Mouse (Mus musculus) CH12.LX (cell line): ENCODE measurements at regions not wholly inside any gene's neighbourhood (a gene's known extent, or its start where the extent isn't known, plus 50 kb on each side); places are given as distances from the start of the nearest gene placed in this dataset.

ENCODE experiments used
- DNase-seq: peaks from one replicate; pipeline ENCODE4 v3.0.0-alpha.2; 2013; ENCODE audit errors: extremely low read depth
- H3K27ac ChIP-seq: 2 replicates; pipeline ENCODE4 v1.5.1; 2012; ENCODE audit warnings: low read depth, mild to moderate bottlenecking, control low read depth, moderate library complexity; ENCODE audit not compliant: insufficient read depth
- H3K27me3 ChIP-seq: replicated peaks from 2 replicates; pipeline ENCODE3; 2012; ENCODE audit warnings: inconsistent platforms
- H3K36me3 ChIP-seq, 2 experiments: replicated peaks in 1 of 2; 2 replicates each; pipeline versions ENCODE3 to v1.6.1; 2012; ENCODE audit warnings: inconsistent platforms in 1 of 2, low read length in 1 of 2, mild to moderate bottlenecking in 1 of 2, mixed read lengths in 1 of 2, moderate library complexity in 1 of 2; ENCODE audit not compliant: control insufficient read depth in 1 of 2, insufficient read depth in 1 of 2
- H3K4me1 ChIP-seq, 2 experiments: 2 replicates each; pipeline ENCODE4 v1.6.1; 2012; ENCODE audit warnings: inconsistent platforms in 1 of 2, moderate library complexity in 1 of 2; ENCODE audit not compliant: insufficient read depth in 2 of 2, control insufficient read depth in 1 of 2
- H3K4me2 ChIP-seq: 2 replicates; pipeline ENCODE4 v1.6.1; 2012; ENCODE audit warnings: low read depth, mild to moderate bottlenecking, control low read depth; ENCODE audit not compliant: poor library complexity, insufficient read depth, severe bottlenecking
- H3K4me3 ChIP-seq, 3 experiments: fragments of 150-350 bp in 1 of 3; sonication (generic) in 1 of 3; replicated peaks in 1 of 3; 2 replicates each; pipeline versions ENCODE3 to v1.5.1; 2011 to 2012; ENCODE audit warnings: low read depth in 2 of 3, low read length in 2 of 3, mild to moderate bottlenecking in 2 of 3, moderate library complexity in 2 of 3, control low read depth in 1 of 3, improper control_type of control experiment in 1 of 3, inconsistent platforms in 1 of 3, mixed read lengths in 1 of 3; ENCODE audit not compliant: poor library complexity in 1 of 3
- H3K79me2 ChIP-seq: replicated peaks from 2 replicates; pipeline ENCODE4 v1.6.1; 2012; ENCODE audit warnings: mild to moderate bottlenecking, moderate library complexity; ENCODE audit not compliant: control insufficient read depth, poor library complexity, insufficient read depth, severe bottlenecking; ENCODE audit errors: extremely low read depth
- H3K9ac ChIP-seq: 2 replicates; pipeline ENCODE4 v1.6.1; 2012; ENCODE audit warnings: low read depth, mild to moderate bottlenecking, control low read depth, moderate library complexity; ENCODE audit not compliant: insufficient read depth
- H3K9me3 ChIP-seq: replicated peaks from 2 replicates; pipeline ENCODE3; 2012; ENCODE audit warnings: low read length, inconsistent platforms, mixed read lengths
- BHLHE40 ChIP-seq: IDR thresholded peaks from 2 replicates; pipeline ENCODE4 v1.6.1; 2011; ENCODE audit warnings: mild to moderate bottlenecking, low read depth, low read length, improper control_type of control experiment
- CHD1 ChIP-seq: IDR thresholded peaks from 2 replicates; pipeline ENCODE4 v1.6.1; 2012; ENCODE audit warnings: low read depth, low read length, improper control_type of control experiment, inconsistent platforms
- CTCF ChIP-seq, 2 experiments: IDR thresholded peaks in 1 of 2; conservative IDR thresholded peaks in 1 of 2; 2 replicates each; pipeline ENCODE4 v1.5.1; 2011 to 2012; ENCODE audit warnings: low read depth in 2 of 2, low read length in 2 of 2, improper control_type of control experiment in 1 of 2, inconsistent platforms in 1 of 2, mild to moderate bottlenecking in 1 of 2, moderate library complexity in 1 of 2
- ELF1 ChIP-seq: IDR thresholded peaks from 2 replicates; pipeline ENCODE4 v1.6.1; 2014; ENCODE audit warnings: low read depth, mild to moderate bottlenecking, inconsistent platforms, low read length, improper control_type of control experiment
- EP300 ChIP-seq: IDR thresholded peaks from 2 replicates; pipeline ENCODE4 v1.6.1; 2011; ENCODE audit warnings: low read length, improper control_type of control experiment
- ETS1 ChIP-seq: conservative IDR thresholded peaks from 2 replicates; pipeline ENCODE4 v1.6.1; 2012; ENCODE audit warnings: low read depth, mild to moderate bottlenecking, inconsistent platforms, low read length, improper control_type of control experiment, moderate library complexity
- HCFC1 ChIP-seq: IDR thresholded peaks from 2 replicates; pipeline ENCODE4 v1.6.1; 2012; ENCODE audit warnings: low read depth, mild to moderate bottlenecking, inconsistent platforms, low read length, improper control_type of control experiment
- IRF4 ChIP-seq: IDR thresholded peaks from 2 replicates; pipeline ENCODE4 v1.6.1; 2014; ENCODE audit warnings: low read depth, mild to moderate bottlenecking, inconsistent platforms, low read length, improper control_type of control experiment
- JUND ChIP-seq: conservative IDR thresholded peaks from 2 replicates; pipeline ENCODE4 v1.6.1; 2011; ENCODE audit warnings: low read depth, low read length, improper control_type of control experiment
- KAT2A ChIP-seq: IDR thresholded peaks from 2 replicates; pipeline ENCODE4 v1.6.1; 2012; ENCODE audit warnings: low read length, improper control_type of control experiment, inconsistent platforms; ENCODE audit not compliant: insufficient replicate concordance
- MAFK ChIP-seq: IDR thresholded peaks from 2 replicates; pipeline ENCODE4 v1.6.1; 2011; ENCODE audit warnings: low read length, improper control_type of control experiment; ENCODE audit not compliant: insufficient replicate concordance
- MAX ChIP-seq: IDR thresholded peaks from 2 replicates; pipeline ENCODE4 v1.6.1; 2011; ENCODE audit warnings: low read length, improper control_type of control experiment
- MEF2A ChIP-seq: IDR thresholded peaks from 2 replicates; pipeline ENCODE4 v1.6.1; 2014; ENCODE audit warnings: low read depth, mild to moderate bottlenecking, inconsistent platforms, low read length, improper control_type of control experiment, borderline replicate concordance
- MXI1 ChIP-seq: IDR thresholded peaks from 2 replicates; pipeline ENCODE4 v1.6.1; 2011; ENCODE audit warnings: mild to moderate bottlenecking, low read depth, low read length, improper control_type of control experiment
- MYC ChIP-seq: IDR thresholded peaks from 2 replicates; pipeline ENCODE4 v1.6.1; 2011; ENCODE audit warnings: low read depth, mild to moderate bottlenecking, improper control_type of control experiment, low read length
- NELFE ChIP-seq: IDR thresholded peaks from 2 replicates; pipeline ENCODE4 v1.6.1; 2011; ENCODE audit warnings: low read depth, low read length, improper control_type of control experiment
- NRF1 ChIP-seq: IDR thresholded peaks from 2 replicates; pipeline ENCODE4 v1.6.1; 2014; ENCODE audit warnings: low read depth, mild to moderate bottlenecking, inconsistent platforms, low read length, improper control_type of control experiment, moderate library complexity
- POLR2A ChIP-seq: IDR thresholded peaks from 2 replicates; pipeline ENCODE4 v1.6.1; 2011; ENCODE audit warnings: low read depth, mild to moderate bottlenecking, improper control_type of control experiment, low read length
- RCOR1 ChIP-seq: conservative IDR thresholded peaks from 2 replicates; pipeline ENCODE4 v1.6.1; 2012; ENCODE audit warnings: low read depth, mild to moderate bottlenecking, inconsistent platforms, low read length, improper control_type of control experiment
- SIN3A ChIP-seq: IDR thresholded peaks from 2 replicates; pipeline ENCODE4 v1.6.1; 2012; ENCODE audit warnings: low read length, improper control_type of control experiment, inconsistent platforms
- TBP ChIP-seq: conservative IDR thresholded peaks from 2 replicates; pipeline ENCODE4 v1.6.1; 2011; ENCODE audit warnings: low read depth, low read length, improper control_type of control experiment
- TCF12 ChIP-seq: IDR thresholded peaks from 2 replicates; pipeline ENCODE4 v1.6.1; 2014; ENCODE audit warnings: low read depth, mild to moderate bottlenecking, inconsistent platforms, low read length, improper control_type of control experiment
- UBTF ChIP-seq: IDR thresholded peaks from 2 replicates; pipeline ENCODE4 v1.6.1; 2012; ENCODE audit warnings: low read depth, mild to moderate bottlenecking, inconsistent platforms, low read length, improper control_type of control experiment, moderate library complexity
- USF1 ChIP-seq: IDR thresholded peaks from 2 replicates; pipeline ENCODE4 v1.6.1; 2014; ENCODE audit warnings: low read depth, mild to moderate bottlenecking, inconsistent platforms, low read length, improper control_type of control experiment
- USF2 ChIP-seq: conservative IDR thresholded peaks from 2 replicates; pipeline ENCODE4 v1.6.1; 2011; ENCODE audit warnings: low read depth, low read length, improper control_type of control experiment
- ZKSCAN1 ChIP-seq: IDR thresholded peaks from 2 replicates; pipeline ENCODE4 v1.6.1; 2012; ENCODE audit warnings: low read depth, inconsistent platforms, low read length, improper control_type of control experiment, borderline replicate concordance
- ZNF384 ChIP-seq: IDR thresholded peaks from 2 replicates; pipeline ENCODE4 v1.6.1; 2012; ENCODE audit warnings: low read depth, low read length, improper control_type of control experiment, inconsistent platforms
- dilution Hi-C: fragments of 300-500 bp; cut with MboI; formaldehyde crosslinking; loops from 2 replicates; pipeline ENCODE4 v1.14.3; 2020; ENCODE audit warnings: low sequenced_read_pairs; ENCODE audit not compliant: extremely low pct_unique_long_range_greater_than_20kb, extremely low pct_ligation_motif_present
- in situ Hi-C: fragments of 300-500 bp; cut with MboI; formaldehyde crosslinking; loops from 3 replicates; pipeline ENCODE4 v1.14.3; 2019; ENCODE audit warnings: low sequenced_read_pairs, low pct_ligation_motif_present, low pct_unique_long_range_greater_than_20kb, mixed read lengths

DNA sequence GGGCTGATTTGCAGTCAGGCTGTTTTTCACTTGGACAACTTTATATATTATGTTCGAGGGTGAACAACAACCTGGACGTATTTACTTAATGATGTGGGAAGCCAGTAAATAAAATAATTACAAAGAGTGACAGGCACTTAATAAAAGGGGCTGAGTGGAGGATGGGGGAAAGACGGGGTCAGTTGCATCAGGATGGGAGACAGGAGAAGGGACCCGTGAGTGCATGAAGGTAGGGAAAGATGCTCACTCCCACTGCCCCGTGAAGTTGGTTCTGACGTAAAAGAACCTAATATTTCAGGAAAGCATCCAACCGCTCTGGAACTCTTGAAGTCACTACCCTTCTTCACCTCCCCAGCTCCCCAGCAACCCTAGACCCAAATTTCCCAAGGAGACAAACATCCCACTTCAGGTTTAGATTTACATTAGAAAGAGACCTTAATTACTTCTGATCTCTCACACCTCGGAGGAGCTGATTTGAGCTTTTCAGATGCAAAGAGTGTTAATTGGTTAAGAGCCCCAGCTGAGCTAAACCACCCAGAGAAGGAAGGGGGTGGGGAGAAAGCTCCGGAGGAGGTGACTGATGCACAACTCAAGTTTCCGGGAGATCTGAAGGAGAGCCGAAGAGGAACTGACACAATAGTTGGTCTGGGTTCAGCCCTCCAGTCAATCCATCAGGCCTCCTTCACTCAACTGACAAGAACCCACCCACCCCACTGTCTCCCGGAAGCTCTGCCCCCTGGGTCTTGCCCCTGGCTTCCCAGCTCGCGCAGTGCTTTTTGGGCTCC lies 121.9 kb upstream of the Shb start:
- Histone ChIP-seq H3K27ac (no peak overlapping the region), H3K79me2 (no peaks in the 10 kb centered on the region), H3K9ac (no peak overlapping the region), H3K9me3 (peaks cover 4% of the 10 kb centered on the region), H3K27me3 (no peaks in the 10 kb centered on the region), H3K36me3 (no peaks in the 10 kb centered on the region), H3K4me2 (no peak overlapping the region), H3K4me1 (peaks cover 0 to 2% of the 10 kb centered on the region in 2 experiments; a peak in 1 of 4 replicates), H3K4me3 (no peak overlapping the region)
- dilution Hi-C loops (no loop called here), in situ Hi-C loops (no loop called here)
- no peak for TF ChIP-seq MYC
- no peak for TF ChIP-seq ZKSCAN1
- TF ChIP-seq ETS1, result no peak
- no peak for TF ChIP-seq POLR2A
- TF ChIP-seq TBP, result no peak
- no peak for TF ChIP-seq JUND
- no peak for TF ChIP-seq NRF1
- TF ChIP-seq RCOR1, result no peak
- no peak for TF ChIP-seq MEF2A
- no peak for TF ChIP-seq TCF12
- no peak for TF ChIP-seq MAX
- no peak for TF ChIP-seq UBTF
- no peak for TF ChIP-seq BHLHE40
- DNase-seq, result no peak

DNA sequence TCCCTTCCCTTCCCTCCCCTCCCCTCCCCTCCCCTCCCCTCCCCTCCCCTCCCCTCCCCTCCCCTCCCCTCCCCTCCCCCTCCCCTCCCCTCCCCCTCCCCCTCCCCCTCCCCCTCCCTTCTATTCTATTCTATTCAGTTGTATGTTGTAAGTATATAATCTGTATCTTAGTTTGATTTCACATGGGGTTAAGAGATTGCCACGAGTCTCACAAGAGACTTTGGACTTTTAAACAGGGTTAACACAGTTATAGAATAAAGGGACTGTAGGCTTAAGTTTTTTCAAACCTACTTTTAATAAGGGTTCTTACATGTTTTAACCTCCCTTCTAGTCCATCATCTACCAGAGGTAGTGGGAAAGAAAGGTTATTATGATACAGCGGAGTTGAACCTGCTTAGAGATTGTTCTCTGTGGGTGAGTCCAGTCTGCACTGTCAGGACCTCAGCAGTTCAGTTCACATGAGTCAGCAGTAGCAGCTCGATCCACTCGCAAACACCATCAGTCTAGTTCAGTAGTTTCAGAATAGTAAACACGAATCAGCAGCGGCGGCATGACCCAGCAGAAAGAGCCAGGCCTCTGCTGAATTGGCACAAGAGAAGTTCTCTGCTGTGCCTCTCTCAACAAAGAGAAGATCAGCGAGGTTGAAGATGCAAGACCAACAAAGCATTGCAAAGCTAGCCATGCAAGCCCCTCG lies 116.8 kb upstream of the Shb start:
- Histone ChIP-seq H3K9ac (no peak overlapping the region), H3K4me3 (no peak overlapping the region), H3K27me3 (no peaks in the 10 kb centered on the region), H3K79me2 (no peaks in the 10 kb centered on the region), H3K4me1 (peaks cover 0 to 5% of the 10 kb centered on the region in 2 experiments; a peak in 1 of 4 replicates), H3K27ac (no peak overlapping the region), H3K4me2 (no peak overlapping the region), H3K9me3 (peaks cover 4% of the 10 kb centered on the region), H3K36me3 (no peaks in the 10 kb centered on the region)
- TF ChIP-seq NELFE (no peak), UBTF (no peak), MXI1 (no peak), EP300 (no peak), MAX (no peak), MYC (no peak), ZNF384 (no peak), CHD1 (no peak), USF2 (no peak), USF1 (no peak), MEF2A (no peak), ETS1 (no peak), CTCF (conservative IDR thresholded peaks at IDR 0.05 in 1 of 2, IDR thresholded peaks at IDR 0.05 in 1 of 2; ENCODE audit: low read depth in 2 of 2, low read length in 2 of 2) (no peak), ELF1 (no peak), IRF4 (no peak), SIN3A (no peak), MAFK (no peak), KAT2A (no peak), HCFC1 (no peak)
- dilution Hi-C loops, result no loop called here
- no peak for DNase-seq
- in situ Hi-C loops, result no loop called here
